Comparison of ENCODE assay signal across 11 mouse cellular contexts in the genomic region with DNA sequence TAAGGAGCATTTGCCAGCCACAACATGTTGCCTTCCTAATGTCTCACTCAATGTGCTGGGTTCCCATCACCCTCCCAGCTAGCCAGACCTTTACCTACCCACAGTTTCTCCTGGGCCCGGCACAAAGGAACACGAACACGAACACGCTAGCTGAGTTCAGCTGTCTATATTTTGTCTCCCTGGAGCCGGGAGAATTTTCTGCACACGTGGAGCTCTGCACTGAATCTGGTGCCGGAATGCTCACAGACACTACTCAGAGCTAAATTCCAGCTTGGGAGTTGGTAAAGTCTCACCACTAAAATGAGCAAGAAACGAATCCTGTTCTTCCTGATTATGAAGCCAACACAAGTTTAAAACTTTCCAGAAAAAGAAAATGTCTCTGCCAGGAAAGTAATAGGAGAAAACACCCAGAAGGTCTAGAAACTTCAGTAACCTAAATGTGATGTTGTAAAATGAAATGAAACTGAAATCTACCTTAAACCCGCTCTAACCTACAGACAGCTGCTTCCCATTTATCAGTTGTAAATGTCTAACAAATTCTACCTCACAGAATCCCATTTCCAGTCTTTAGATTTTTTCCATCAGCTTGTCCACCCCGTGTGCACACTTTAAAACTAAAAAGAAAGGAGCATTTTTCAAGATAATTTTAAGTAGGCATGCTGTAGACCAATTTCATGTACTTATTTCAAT. TPM values are rescaled to one million over a fixed set of nuclear protein-coding genes. Genes with fewer than 3 reads are reported as not detected.
DNase-seq lines count a peak whose midpoint lies in the region; ATAC-seq and TF ChIP-seq lines count a peak whose summit lies in the region.
"Had no signal": no experiment of that assay in that cellular context is flagged by ENCODE, and none has a peak within 500 bp of the region (broad histone marks: within the 10 kb centered on the region; RNA-seq: fewer than 3 reads in every experiment).

No protein-coding gene starts in this region.

- no peak overlapping the region for H3K9ac ChIP-seq in heart, embryonic 15.5 days
- H3K9ac ChIP-seq in limb, embryonic 13.5 days, result no peak overlapping the region; the same call in 1 of the 2 replicates
- H3K9ac ChIP-seq in hindbrain, embryonic 12.5 days, result no peak overlapping the region
- H3K9ac ChIP-seq: hindbrain, embryonic 14.5 days had no signal

- no peak overlapping the region for H3K4me3 ChIP-seq in heart, embryonic 15.5 days
- no peak overlapping the region for H3K4me3 ChIP-seq in thymus, adult 2 months (ENCODE audit: control insufficient read depth, insufficient read depth, low read length)
- H3K4me3 ChIP-seq in limb, embryonic 13.5 days, result no peak overlapping the region
- H3K4me3 ChIP-seq in hindbrain, embryonic 12.5 days, result no peak overlapping the region
- H3K4me3 ChIP-seq: myocyte had no signal

- H3K27me3 ChIP-seq in heart, embryonic 15.5 days, result no peaks in the 10 kb centered on the region
- H3K27me3 ChIP-seq in thymus, adult 2 months (ENCODE audit: control insufficient read depth, insufficient read depth, low read length), result no peaks in the 10 kb centered on the region
- no peaks in the 10 kb centered on the region for H3K27me3 ChIP-seq in limb, embryonic 13.5 days
- no peaks in the 10 kb centered on the region for H3K27me3 ChIP-seq in hindbrain, embryonic 12.5 days

- peak overlapping the region; percentile 25; the same call in 1 of the 2 replicates for H3K27ac ChIP-seq in heart, embryonic 15.5 days
- H3K27ac ChIP-seq in thymus, adult 2 months (ENCODE audit: control insufficient read depth, insufficient read depth, low read length), result peak overlapping the region; percentile 43; the same call in 1 of the 2 replicates
- peak overlapping the region; percentile 88 for H3K27ac ChIP-seq in limb, embryonic 13.5 days
- no peak overlapping the region for H3K27ac ChIP-seq in hindbrain, embryonic 12.5 days
- H3K27ac ChIP-seq: hindbrain, embryonic 14.5 days; macrophage had no signal

- ATAC-seq in heart, embryonic 15.5 days (replicated peaks; ENCODE audit: insufficient number of reproducible peaks, insufficient read depth, low FRiP score, low read depth), result no peak
- ATAC-seq in limb, embryonic 13.5 days (ENCODE audit: low FRiP score, low read depth), result peak; percentile 75; the same call in 1 of the 2 replicates
- no peak for ATAC-seq in hindbrain, embryonic 12.5 days (ENCODE audit: low FRiP score)

- H3K4me1 ChIP-seq in heart, embryonic 15.5 days (replicated peaks), result peaks cover 6% of the 10 kb centered on the region
- no peaks in the 10 kb centered on the region for H3K4me1 ChIP-seq in thymus, adult 2 months (replicated peaks; ENCODE audit: control insufficient read depth, insufficient read depth, low read length)
- peaks cover 31% of the 10 kb centered on the region for H3K4me1 ChIP-seq in limb, embryonic 13.5 days
- H3K4me1 ChIP-seq in hindbrain, embryonic 12.5 days, result no peaks in the 10 kb centered on the region

- H3K36me3 ChIP-seq in heart, embryonic 15.5 days, result no peaks in the 10 kb centered on the region
- H3K36me3 ChIP-seq in thymus, adult 2 months (ENCODE audit: control insufficient read depth, insufficient read depth, low read length), result no peaks in the 10 kb centered on the region
- H3K36me3 ChIP-seq in limb, embryonic 13.5 days, result peaks cover 15% of the 10 kb centered on the region
- no peaks in the 10 kb centered on the region for H3K36me3 ChIP-seq in hindbrain, embryonic 12.5 days

- TF ChIP-seq CTCF in thymus, adult 2 months (IDR thresholded peaks at IDR 0.05; ENCODE audit: borderline replicate concordance, control insufficient read depth, extremely low read depth, insufficient read depth, low read length, poor library complexity), result no peak

- no peaks in the 10 kb centered on the region for H3K9me3 ChIP-seq in heart, embryonic 15.5 days (replicated peaks)
- no peaks in the 10 kb centered on the region for H3K9me3 ChIP-seq in limb, embryonic 13.5 days
- H3K9me3 ChIP-seq in hindbrain, embryonic 12.5 days (replicated peaks), result no peaks in the 10 kb centered on the region

- no peak for DNase-seq in heart, adult 18-20 months
- DNase-seq in thymus, adult 2 months, result no peak
- no peak for DNase-seq in thymus, postnatal 36 days
- no peak for DNase-seq in gastrocnemius, postnatal 36 days
- DNase-seq: kidney, postnatal 10 days had no signal

- H3K4me2 ChIP-seq in heart, embryonic 15.5 days, result peak overlapping the region; percentile 18; the same call in 1 of the 2 replicates
- H3K4me2 ChIP-seq in limb, embryonic 13.5 days (replicated peaks), result peak overlapping the region; percentile 50
- no peak overlapping the region for H3K4me2 ChIP-seq in hindbrain, embryonic 12.5 days (replicated peaks)
- H3K4me2 ChIP-seq: hindbrain, embryonic 14.5 days had no signal

- intact Hi-C loops in gastrocnemius, postnatal 36 days (cut with DNase I), result no loop called here

- TF ChIP-seq POLR2A in thymus, adult 2 months (IDR thresholded peaks at IDR 0.05; ENCODE audit: control insufficient read depth, extremely low read depth, insufficient read depth, low read length, poor library complexity), result no peak

- 52% methylated on average over 10 of the region's 10 CpGs for WGBS in heart, embryonic 15.5 days
- 81% methylated on average over 10 of the region's 10 CpGs for WGBS in thymus, adult 2 months
- 21% methylated on average over 10 of the region's 10 CpGs for WGBS in limb, embryonic 13.5 days
- WGBS in hindbrain, embryonic 12.5 days, result 73% methylated on average over 10 of the region's 10 CpGs

RNA-seq across cellular contexts. Expression of a gene that starts 20.8 kb away (rescaled TPM):
- polyA plus RNA-seq in heart, embryonic 15.5 days (2015; fragmentation: Nextera tagmentation; extraction: Ambion mirVana), result 12.4 and 16.1 TPM in 2 replicates
- total RNA-seq in heart, adult 18-20 months (2021), result 1 to 10 TPM; 4.0 to 4.4 TPM
- 6.3 and 7.5 TPM in 2 replicates for polyA plus RNA-seq in thymus, adult 2 months (2012; rRNA removed)
- 44.0 and 44.5 TPM in 2 replicates for polyA plus RNA-seq in limb, embryonic 13.5 days (2015; fragmentation: Nextera tagmentation; extraction: Ambion mirVana)
- polyA plus RNA-seq in hindbrain, embryonic 12.5 days (2016; fragmentation: Nextera tagmentation; extraction: Ambion mirVana), result 26.8 and 29.6 TPM in 2 replicates
- total RNA-seq in gastrocnemius, postnatal 36 days (2021), result 1 to 10 TPM; 3.5 to 4.5 TPM

RNA-seq across cellular contexts. Expression of a gene that starts 58.9 kb away (rescaled TPM):
- 0.78 and 0.89 TPM in 2 replicates for polyA plus RNA-seq in heart, embryonic 15.5 days (2015; fragmentation: Nextera tagmentation; extraction: Ambion mirVana)
- under 1 TPM; 0.40 to 0.69 TPM for total RNA-seq in heart, adult 18-20 months (2021)
- 13.5 and 16.5 TPM in 2 replicates for polyA plus RNA-seq in thymus, adult 2 months (2012; rRNA removed)
- 1.0 and 1.3 TPM in 2 replicates for polyA plus RNA-seq in limb, embryonic 13.5 days (2015; fragmentation: Nextera tagmentation; extraction: Ambion mirVana)
- 0.29 and 0.84 TPM in 2 replicates for polyA plus RNA-seq in hindbrain, embryonic 12.5 days (2016; fragmentation: Nextera tagmentation; extraction: Ambion mirVana)
- total RNA-seq in gastrocnemius, postnatal 36 days (2021), result not detected
